Mouse (Mus musculus): ENCODE data around the gene Dclk2.

The Dclk2 gene

GRCm38 (mm10) chr3:86920343-86921083 lies at the start of gene Dclk2:
Gene Dclk2 (minus strand): TSS chr3:86920852.
- peak; percentile 91 for DNase-seq

- DNase-seq, result no peak
These were observed 42.2 kb upstream of the Dclk2 start for GRCm38 (mm10) chr3:86962665-86963435.

GRCm38 (mm10) chr3:86961395-86961669 lies 40.7 kb upstream of the Dclk2 start:
- DNase-seq, result no peak

DNA sequence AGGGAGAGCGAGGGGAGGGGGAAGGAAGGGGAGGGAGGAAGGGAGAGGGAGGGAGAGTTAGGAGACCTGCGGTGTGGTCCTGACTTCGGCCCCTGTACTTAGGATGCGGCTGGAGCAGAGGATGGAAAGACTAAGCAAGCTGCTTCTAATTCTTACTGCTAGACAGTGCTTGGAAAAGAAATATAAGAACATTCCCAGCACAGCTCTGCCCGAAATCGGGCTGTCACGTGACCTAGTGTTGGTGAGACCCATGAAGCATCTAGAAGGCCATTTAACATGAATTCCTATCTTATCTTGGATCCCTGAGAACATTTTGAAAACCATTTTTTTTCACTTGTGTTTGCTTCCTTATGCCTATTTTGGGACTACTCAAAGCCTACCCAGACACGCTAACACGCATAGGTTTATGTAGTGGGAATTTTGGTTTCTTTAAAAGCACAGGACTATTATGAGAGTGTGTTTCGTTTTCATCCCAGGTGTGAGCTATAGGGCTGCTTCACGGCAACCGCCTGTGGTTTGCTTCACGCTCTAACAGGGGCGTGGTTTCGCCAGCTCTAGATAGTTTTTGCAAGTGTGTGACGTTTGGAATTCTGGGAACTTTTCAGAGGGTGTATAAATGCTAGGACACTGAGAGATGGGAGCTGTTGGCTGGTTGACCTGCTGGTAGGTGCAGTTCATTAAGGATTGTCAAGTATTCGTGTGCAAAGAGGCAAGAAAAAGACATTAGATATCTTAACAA lies 40.2 kb upstream of the Dclk2 start:
- no peak for DNase-seq

GRCm38 (mm10) chr3:86959088-86959487 lies 38.4 kb upstream of the Dclk2 start:
- DNase-seq, result no peak

- DNase-seq, result no peak
These were observed 34.7 kb upstream of the Dclk2 start for GRCm38 (mm10) chr3:86955376-86955775.

- peak; percentile 17 for DNase-seq
These were observed 33.9 kb upstream of the Dclk2 start for GRCm38 (mm10) chr3:86954521-86954920.

DNA sequence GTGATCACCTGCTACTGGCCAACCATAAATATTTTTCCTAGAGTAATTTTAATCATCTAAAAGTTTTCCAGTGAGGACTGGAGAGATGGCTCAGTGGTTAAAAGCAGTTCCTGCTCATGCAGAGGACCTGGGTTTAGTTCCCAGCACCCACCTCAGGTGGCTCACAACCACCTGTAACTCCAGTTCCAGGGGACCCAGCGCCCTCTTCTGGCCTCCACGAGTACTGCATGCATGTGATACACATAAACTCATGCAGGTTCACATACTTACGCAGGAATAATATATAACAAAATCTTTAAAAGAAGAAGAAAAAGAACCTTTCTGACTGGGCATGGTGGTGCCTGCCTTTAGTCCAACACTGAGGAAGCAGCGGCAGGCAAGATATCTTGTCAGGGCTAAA lies 33.2 kb upstream of the Dclk2 start:
- no peak for DNase-seq

GRCm38 (mm10) chr3:86950652-86951051 lies 30.0 kb upstream of the Dclk2 start:
- no peak for DNase-seq

GRCm38 (mm10) chr3:86936254-86936836 lies 15.7 kb upstream of the Dclk2 start:
- DNase-seq, result peak; percentile 19

- no peak for DNase-seq
These were observed 12.8 kb upstream of the Dclk2 start for GRCm38 (mm10) chr3:86933446-86933845.

DNA sequence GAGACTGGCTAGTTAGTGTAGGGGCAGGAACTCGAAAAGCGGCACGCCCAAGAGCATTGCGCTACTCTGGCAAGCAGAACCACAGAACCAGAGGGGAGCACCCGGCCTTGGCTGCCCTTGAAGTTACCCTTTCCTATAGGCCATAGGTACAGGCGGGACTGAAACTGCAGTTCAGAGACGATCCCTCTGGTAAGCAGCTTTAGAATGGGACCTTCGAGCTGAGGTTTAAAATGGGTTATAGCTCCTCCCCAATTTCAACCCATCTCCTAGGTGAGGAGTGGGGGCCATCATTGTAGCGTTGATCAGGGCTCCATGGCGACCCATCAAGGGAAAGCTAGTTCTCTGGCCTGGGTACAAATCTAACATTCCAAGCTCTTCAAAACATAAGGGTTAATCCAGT lies 3.0 kb upstream of the Dclk2 start:
- DNase-seq, result no peak

- DNase-seq, result no peak
These were observed 726 bp upstream of the Dclk2 start for GRCm38 (mm10) chr3:86921181-86921975.

DNA sequence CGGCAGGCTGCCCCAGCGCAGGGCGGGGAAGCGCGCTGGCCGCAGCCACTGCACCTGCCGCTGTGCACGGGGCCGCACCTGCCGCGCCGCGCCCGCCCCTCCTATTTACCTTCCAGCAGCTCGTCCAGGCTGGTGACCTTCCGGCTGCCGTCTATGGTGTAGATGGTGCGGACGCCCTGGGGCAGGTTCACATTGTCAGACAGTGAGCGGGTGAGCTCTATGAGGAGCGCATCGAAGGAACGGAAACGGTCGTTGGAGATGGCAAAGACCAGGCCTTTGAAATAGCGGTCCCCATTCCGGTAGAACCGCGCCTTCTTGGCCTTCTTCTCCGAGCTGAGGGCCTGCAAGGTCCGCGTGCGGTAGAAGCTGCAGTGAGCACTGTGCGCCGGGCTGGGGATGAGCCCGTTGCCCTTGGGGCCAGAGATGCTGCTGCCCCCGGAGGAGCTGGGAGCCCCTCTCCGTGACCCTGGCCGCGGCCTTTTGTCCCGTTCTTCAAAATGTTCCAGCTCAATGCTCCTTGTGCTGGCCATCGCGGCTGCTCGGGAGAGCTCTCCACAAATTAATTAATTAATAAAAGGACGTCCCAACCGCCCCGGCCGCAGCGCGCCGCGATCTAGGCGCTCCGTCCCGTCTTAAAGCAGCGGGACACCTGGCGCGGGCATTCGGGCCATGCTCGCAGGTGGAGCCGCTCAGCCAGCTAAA lies 860 bp downstream of the Dclk2 start:
- peak; percentile 51 for DNase-seq

GRCm38 (mm10) chr3:86917048-86917447 lies 3.6 kb downstream of the Dclk2 start:
- no peak for DNase-seq

DNA sequence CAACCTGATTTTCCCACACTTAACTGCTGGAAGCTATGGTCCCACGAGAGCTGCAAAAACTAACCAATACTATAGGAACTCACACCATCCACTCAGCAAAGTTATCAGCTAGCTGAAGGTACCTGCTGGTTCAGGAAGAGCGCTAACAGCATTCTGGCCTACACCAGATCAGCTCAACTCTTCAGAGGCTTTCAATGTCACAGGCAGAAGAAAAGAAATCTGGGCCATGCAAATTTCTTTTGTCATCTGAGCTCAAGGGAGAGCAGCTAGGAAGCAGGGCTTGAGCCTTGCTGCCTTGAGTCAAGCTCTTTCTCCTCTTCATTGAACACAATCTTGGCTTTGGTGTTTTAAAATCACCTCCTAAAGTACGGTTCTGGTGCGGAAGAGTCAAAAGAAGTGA lies 4.0 kb downstream of the Dclk2 start:
- DNase-seq, result no peak

- no peak for DNase-seq
These were observed 5.4 kb downstream of the Dclk2 start for GRCm38 (mm10) chr3:86915291-86915690.

GRCm38 (mm10) chr3:86914316-86914715 lies 6.3 kb downstream of the Dclk2 start:
- DNase-seq, result no peak

- DNase-seq, result no peak
These were observed 22.3 kb downstream of the Dclk2 start for GRCm38 (mm10) chr3:86898366-86898765.

- DNase-seq, result no peak
These were observed 23.1 kb downstream of the Dclk2 start for GRCm38 (mm10) chr3:86897551-86897950.

DNA sequence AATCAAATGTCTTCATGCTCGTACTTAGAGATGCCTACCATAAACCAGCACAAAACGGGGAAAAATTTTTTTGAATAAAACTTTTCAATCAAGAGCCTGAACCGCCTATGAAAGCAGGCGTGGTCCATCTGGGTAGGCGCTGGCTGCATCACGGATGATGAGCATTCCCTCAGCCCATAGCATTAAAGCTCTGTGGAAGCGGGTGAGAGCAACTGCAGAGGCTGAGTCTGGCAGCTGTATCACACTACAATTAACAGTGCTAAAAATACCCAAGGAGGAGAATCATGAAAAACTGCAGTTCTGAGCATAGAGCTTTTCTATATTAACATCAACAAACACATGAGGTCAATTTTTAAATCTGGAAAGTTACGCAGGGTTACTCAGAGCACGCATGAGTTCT lies 23.6 kb downstream of the Dclk2 start:
- no peak for DNase-seq

DNA sequence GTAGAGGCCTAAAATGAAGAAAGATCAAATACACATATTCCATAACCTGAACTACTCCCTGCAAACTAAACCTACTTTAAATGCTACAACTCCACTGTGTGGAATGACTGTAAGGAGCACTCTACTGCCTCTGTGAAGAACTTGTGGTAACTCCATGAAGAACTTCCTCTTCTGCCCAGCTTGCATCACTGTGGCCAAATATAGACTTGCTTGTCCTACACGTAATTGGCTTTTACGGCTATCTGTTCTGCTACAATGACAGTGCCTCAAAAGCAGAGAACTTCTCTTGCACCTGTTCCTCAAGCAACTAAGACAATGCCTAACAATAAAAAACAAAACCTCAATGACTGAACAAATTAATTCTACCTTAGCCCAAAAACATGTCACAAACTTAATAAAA lies 26.2 kb downstream of the Dclk2 start:
- DNase-seq, result no peak

Data from embryo, embryonic 11 days (tissue).